Mouse (Mus musculus) forebrain, embryonic 11.5 days (tissue): ENCODE results near the gene Prorsd1. TPM values are rescaled to one million over a fixed set of nuclear protein-coding genes. Genes with fewer than 3 reads are reported as not detected.
A peak's percentile ranks its signal among the peaks of the same experiment; 100 is the strongest.

Source experiments
- ATAC-seq: fragments of 200-750 bp; cut with Nextera tagmentation; replicated peaks from 2 replicates; pipeline ENCODE4 v1.8.0; 2017; ENCODE audit warnings: moderate TSS enrichment; ENCODE audit not compliant: low FRiP score
- DNase-seq: peaks from one replicate; pipeline ENCODE4 v3.0.0-alpha.2; 2017; ENCODE audit warnings: low spot score
- H3K27ac ChIP-seq: fragments of 300-500 bp; sonication (generic); 2 replicates; pipeline ENCODE4 v1.5.1; 2014; ENCODE audit warnings: low read depth, low read length
- H3K27me3 ChIP-seq: fragments of 300-500 bp; sonication (generic); 2 replicates; pipeline ENCODE4 v1.6.1; 2014; ENCODE audit warnings: mild to moderate bottlenecking, low read length, mixed read lengths; ENCODE audit not compliant: control insufficient read depth, insufficient read depth
- H3K36me3 ChIP-seq: fragments of 300-500 bp; sonication (generic); 2 replicates; pipeline ENCODE4 v1.6.1; 2014; ENCODE audit warnings: mild to moderate bottlenecking, low read length, moderate library complexity, mixed read lengths; ENCODE audit not compliant: control insufficient read depth, insufficient read depth
- H3K4me1 ChIP-seq: fragments of 300-500 bp; sonication (generic); replicated peaks from 2 replicates; pipeline ENCODE4 v1.6.1; 2014; ENCODE audit warnings: low read length, mixed read lengths; ENCODE audit not compliant: control insufficient read depth, insufficient read depth
- H3K4me2 ChIP-seq: fragments of 300-500 bp; sonication (generic); 2 replicates; pipeline ENCODE4 v1.6.1; 2014; ENCODE audit warnings: low read depth, mild to moderate bottlenecking, low read length, moderate library complexity, mixed read lengths; ENCODE audit not compliant: severe bottlenecking
- H3K4me3 ChIP-seq: fragments of 300-500 bp; sonication (generic); 2 replicates; pipeline ENCODE4 v1.5.1; 2014; ENCODE audit warnings: low read depth, low read length
- H3K9ac ChIP-seq: fragments of 300-500 bp; sonication (generic); 2 replicates; pipeline ENCODE4 v1.6.1; 2014; ENCODE audit warnings: low read length
- H3K9me3 ChIP-seq: fragments of 300-500 bp; sonication (generic); 2 replicates; pipeline ENCODE4 v1.6.1; 2016; ENCODE audit warnings: low read length, mixed read lengths; ENCODE audit not compliant: control insufficient read depth
- WGBS: fragments of 180-500 bp; shearing (Covaris S2); extraction: QIAGEN DNeasy Blood & Tissue Kit; methylation state at CpG from one replicate; pipeline ENCODE4 v1.1.7; 2014; 5-methylcytosine and 5-hydroxymethylcytosine counted together
- polyA plus RNA-seq: library from polyadenylated mRNA; unstranded; fragments of >200 nt; fragmentation: Nextera tagmentation; extraction: Ambion mirVana; gene quantifications from 2 replicates; pipeline ENCODE4 v1.2.1, GENCODE M21; 2014

Prorsd1 gene
- 19.3 and 24.2 TPM in 2 replicates for polyA plus RNA-seq

DNA sequence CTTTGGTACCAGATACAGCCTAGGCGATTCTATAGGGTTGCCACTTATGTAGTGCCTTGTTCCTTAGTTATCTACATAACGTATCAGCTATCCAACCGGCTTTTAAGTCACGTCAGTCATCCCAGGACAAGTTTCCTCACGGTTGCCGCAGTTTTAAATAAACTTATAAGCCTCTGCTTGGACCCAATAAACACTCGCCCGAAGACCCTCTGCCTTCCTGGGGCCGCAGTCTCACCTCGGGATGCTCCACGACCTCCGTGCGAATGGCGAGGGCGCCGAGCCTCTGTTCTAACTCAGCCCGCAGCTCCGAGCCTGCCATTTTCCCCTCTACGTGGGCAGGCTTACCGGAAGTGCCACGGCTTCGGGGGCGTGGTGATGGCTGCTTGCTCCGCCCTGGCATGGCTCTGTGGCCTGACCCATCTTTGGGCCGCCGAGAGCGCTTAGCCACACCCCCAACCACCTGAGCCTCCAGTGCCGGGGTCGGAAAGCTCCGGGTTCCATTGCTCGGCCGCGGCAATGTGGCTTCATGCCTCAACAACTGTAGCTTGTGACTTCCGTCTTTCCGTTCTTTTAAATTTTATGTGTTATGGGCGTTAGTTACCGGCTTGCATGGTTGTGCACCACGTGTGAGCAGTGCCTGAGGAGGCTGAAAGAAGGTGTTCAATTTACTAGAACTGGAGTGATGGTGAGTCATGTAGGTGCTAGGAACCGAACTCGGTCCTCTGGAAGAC, at the start of gene Prorsd1:
Gene Prorsd1 (minus strand): TSS at position 352 of the 731 bp plus-strand sequence.
- H3K27me3 ChIP-seq = no peaks in the 10 kb centered on the region
- peak within 1 kb of the TSS; percentile 57 for H3K4me3 ChIP-seq
- peak within 1 kb of the TSS; percentile 60 for H3K4me2 ChIP-seq
- ATAC-seq (peak; percentile 99), DNase-seq (peak; percentile 94)
- H3K27ac ChIP-seq = no peak within 1 kb of the TSS
- peak within 1 kb of the TSS; percentile 73 for H3K9ac ChIP-seq
- 4% methylated on average over 40 of the region's 40 CpGs for WGBS
- H3K9me3 ChIP-seq = no peaks in the 10 kb centered on the region
- H3K4me1 ChIP-seq = no peaks in the 10 kb centered on the region
- no peaks in the 10 kb centered on the region for H3K36me3 ChIP-seq

DNA sequence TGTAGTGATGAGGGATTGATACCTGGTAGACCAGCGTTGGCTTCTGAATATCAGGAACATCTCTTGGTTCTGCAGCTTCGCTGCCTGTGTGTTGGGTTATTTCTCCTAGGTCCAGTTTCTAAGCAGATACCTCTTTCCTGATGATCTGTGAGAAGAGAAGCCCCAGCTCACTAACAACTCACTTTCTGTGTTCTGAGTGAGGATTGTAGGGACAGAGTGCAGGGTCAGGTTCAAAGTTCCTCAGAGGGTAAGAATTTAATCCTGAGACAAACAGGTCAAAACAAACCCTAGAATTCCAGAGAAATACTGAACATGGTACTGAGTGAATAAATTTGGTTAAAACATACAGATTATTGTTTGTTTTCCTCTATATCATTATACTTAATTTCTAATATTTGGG, 48.6 kb upstream of the Prorsd1 start:
- Histone ChIP-seq H3K4me2 (no peak overlapping the region), H3K36me3 (no peaks in the 10 kb centered on the region), H3K27ac (no peak overlapping the region), H3K9me3 (no peaks in the 10 kb centered on the region), H3K27me3 (no peaks in the 10 kb centered on the region), H3K4me1 (no peaks in the 10 kb centered on the region), H3K4me3 (no peak overlapping the region), H3K9ac (no peak overlapping the region)
- 81% methylated on average over 2 of the region's 2 CpGs for WGBS
- no peak for DNase-seq
- no peak for ATAC-seq

DNA sequence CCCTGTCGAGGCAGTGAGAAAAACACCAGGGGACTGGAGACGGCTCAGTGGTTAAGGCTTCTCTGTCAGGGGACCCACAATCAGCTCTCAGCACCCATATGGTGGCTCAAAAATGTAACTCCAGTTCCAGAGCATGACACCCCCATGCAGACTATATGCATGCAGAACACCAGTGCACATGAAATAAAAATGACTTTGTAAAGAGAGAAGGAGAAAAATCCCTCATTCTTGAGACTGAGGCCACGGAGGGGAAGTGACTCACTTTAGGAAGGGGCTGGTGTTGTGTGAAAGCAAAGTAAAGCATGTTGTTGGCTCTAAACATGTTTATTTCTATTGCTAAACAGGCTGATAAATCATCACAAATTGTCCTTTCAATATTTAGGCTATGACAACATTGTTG, 46.2 kb upstream of the Prorsd1 start:
- H3K27me3 ChIP-seq = no peaks in the 10 kb centered on the region
- H3K4me3 ChIP-seq = no peak overlapping the region
- H3K4me2 ChIP-seq = no peak overlapping the region
- no peak for ATAC-seq
- H3K36me3 ChIP-seq = no peaks in the 10 kb centered on the region
- WGBS = 89% methylated on average over 3 of the region's 3 CpGs
- no peak overlapping the region for H3K9ac ChIP-seq
- no peak overlapping the region for H3K27ac ChIP-seq
- H3K4me1 ChIP-seq = no peaks in the 10 kb centered on the region
- no peak for DNase-seq
- H3K9me3 ChIP-seq = no peaks in the 10 kb centered on the region

DNA sequence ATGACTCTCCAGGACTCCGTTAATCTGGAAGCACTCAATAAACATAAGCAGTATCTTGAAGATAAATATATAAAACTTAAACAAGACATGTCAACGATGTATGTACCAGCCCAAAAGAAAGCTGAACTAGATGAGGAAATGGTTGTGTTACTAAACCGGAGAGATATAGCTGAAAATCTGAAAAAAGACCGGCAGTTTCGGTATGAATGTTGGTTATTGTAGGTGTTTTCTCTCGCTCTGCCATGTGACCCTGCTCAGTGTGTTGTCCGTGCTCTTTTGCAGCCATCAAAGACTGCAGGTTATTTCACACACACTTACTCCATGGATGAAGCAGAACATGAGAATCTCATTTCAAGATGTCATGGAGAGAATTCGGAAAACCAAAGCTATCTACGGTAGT, 45.6 kb upstream of the Prorsd1 start:
- Histone ChIP-seq H3K9ac (no peak overlapping the region), H3K27me3 (no peaks in the 10 kb centered on the region), H3K9me3 (no peaks in the 10 kb centered on the region), H3K36me3 (no peaks in the 10 kb centered on the region), H3K4me2 (no peak overlapping the region), H3K4me1 (no peaks in the 10 kb centered on the region), H3K27ac (no peak overlapping the region), H3K4me3 (no peak overlapping the region)
- WGBS = 88% methylated on average over 9 of the region's 9 CpGs
- ATAC-seq (no peak), DNase-seq (no peak)

DNA sequence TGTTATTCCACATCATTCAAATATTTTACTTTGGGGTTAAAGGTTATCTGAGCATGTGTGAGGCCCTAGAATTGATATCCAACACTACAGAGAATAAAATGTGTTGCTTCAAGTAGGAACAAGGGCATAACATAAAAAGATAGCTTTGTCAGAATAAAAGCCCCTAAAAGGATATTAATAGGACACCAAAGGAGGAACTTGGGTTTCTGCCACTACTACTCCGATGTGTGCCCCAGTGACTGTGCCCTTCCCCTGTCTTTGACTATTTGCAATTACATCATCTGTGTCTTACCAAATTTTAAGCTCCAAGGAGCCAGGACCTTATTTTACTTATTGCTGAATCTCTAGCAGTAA, 34.6 kb upstream of the Prorsd1 start:
- no peaks in the 10 kb centered on the region for H3K27me3 ChIP-seq
- WGBS = 97% methylated on average over 1 of the region's 1 CpGs
- H3K27ac ChIP-seq = no peak overlapping the region
- H3K4me3 ChIP-seq = no peak overlapping the region
- H3K4me1 ChIP-seq = peaks cover 3% of the 10 kb centered on the region; the same call in 1 of the 2 replicates
- no peak overlapping the region for H3K4me2 ChIP-seq
- no peak for ATAC-seq
- H3K9ac ChIP-seq = no peak overlapping the region
- no peaks in the 10 kb centered on the region for H3K9me3 ChIP-seq
- H3K36me3 ChIP-seq = peaks cover 5% of the 10 kb centered on the region; the same call in 1 of the 2 replicates
- no peak for DNase-seq

DNA sequence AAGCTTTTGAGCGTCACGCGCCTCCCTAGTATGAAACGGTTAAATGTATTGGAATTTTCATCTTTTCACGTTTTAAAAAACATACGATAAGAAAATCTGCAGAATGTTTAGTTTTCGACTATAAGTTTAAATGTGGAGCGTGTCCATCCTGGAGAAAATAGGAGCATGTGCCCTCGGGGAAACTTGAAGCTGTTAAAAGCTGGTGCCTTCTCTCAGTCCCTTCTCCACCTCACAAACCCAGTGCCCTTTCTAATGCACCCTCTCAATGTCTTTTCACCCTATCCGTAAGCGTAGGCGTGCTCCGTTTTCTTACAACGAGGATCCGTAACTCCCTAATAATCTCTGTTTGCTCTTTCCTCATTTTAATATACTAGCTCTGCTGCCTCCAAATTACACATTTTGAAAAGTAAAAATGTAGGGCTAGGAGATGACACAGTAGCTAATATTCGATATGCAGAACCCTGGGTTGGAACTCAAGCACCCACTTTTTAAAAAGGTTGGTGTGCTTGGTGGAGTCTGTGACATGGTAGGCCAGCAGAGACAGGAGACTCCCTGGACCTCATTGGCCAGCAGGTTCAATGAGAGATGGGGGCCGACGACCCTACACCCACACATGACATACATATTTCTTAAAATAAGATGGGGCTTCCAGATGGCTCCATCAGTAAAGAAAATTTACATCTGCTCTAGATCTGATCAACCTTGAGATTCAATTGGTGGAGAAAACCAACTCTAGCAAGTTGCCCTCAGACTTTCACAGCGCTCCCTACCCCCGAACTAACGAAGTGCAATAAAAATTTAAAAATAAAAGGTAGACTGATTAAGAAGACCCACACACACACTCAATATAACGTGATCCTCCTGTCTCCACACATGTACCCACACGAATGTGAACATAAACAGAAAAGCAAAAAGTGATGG, 33.9 kb upstream of the Prorsd1 start:
- H3K27ac ChIP-seq = no peak overlapping the region
- H3K9ac ChIP-seq = peak overlapping the region; percentile 94
- WGBS = 27% methylated on average over 23 of the region's 23 CpGs
- H3K4me2 ChIP-seq = peak overlapping the region; percentile 55
- H3K4me1 ChIP-seq = peaks cover 3% of the 10 kb centered on the region; the same call in 1 of the 2 replicates
- DNase-seq (no peak), ATAC-seq (no peak; the same call in 1 of the 2 replicates)
- no peaks in the 10 kb centered on the region for H3K27me3 ChIP-seq
- peak overlapping the region; percentile 64 for H3K4me3 ChIP-seq
- H3K36me3 ChIP-seq = peaks cover 5% of the 10 kb centered on the region; the same call in 1 of the 2 replicates
- H3K9me3 ChIP-seq = no peaks in the 10 kb centered on the region

DNA sequence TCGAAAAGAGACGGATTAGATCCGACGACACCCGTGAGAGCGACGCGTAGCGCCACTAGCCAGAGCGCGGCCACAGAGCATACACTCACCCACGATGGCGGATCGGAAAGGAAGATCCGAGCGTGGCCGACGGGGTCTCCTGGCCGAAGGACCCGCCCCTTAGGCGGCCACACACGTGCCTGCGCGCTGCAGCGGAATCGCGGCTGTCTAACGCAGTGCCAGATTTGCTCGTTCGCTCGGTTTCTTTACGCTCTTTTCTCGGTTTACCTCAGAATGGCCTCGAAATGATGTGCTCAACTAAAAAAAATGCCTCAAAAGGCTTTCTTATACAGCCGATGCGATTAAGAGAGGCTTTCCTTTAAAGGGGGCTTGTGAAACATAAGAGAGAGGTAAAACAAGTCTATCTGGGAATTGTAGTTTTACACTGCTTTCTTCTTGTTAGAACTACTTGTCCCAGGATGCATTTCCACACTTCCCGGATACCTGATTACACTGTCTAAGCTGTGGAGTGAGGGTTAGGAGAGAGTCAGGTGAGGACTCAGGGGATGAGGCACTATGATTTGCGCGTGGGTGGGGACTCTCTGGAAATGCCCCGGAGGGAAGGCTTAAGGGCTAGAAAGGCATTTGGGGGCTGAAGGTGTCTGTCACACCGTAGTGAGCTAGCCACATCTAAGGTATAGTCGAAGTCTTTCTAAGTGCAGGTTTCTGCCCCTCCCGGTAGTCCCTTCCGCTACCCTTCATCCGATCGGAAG, 33.1 kb upstream of the Prorsd1 start, which contains the start of the genes Clhc1 and Rps27a:
Gene Clhc1 (plus strand): TSS at position 199 of the 752 bp plus-strand sequence.
Gene Rps27a (minus strand): TSS at position 358 of the 752 bp plus-strand sequence.
- DNase-seq (peak; percentile 94), ATAC-seq (peak; percentile 98)
- Histone ChIP-seq H3K4me3 (peak within 1 kb of the TSS; percentile 64), H3K4me2 (peak within 1 kb of the TSS; percentile 58), H3K9ac (peak within 1 kb of the TSS; percentile 94), H3K36me3 (peaks cover 5% of the 10 kb centered on the region; the same call in 1 of the 2 replicates), H3K27ac (peak within 1 kb of the TSS; percentile 50), H3K27me3 (no peaks in the 10 kb centered on the region), H3K4me1 (peaks cover 3% of the 10 kb centered on the region; the same call in 1 of the 2 replicates), H3K9me3 (no peaks in the 10 kb centered on the region)
- WGBS = under 1% methylated on average over 46 of the region's 46 CpGs

DNA sequence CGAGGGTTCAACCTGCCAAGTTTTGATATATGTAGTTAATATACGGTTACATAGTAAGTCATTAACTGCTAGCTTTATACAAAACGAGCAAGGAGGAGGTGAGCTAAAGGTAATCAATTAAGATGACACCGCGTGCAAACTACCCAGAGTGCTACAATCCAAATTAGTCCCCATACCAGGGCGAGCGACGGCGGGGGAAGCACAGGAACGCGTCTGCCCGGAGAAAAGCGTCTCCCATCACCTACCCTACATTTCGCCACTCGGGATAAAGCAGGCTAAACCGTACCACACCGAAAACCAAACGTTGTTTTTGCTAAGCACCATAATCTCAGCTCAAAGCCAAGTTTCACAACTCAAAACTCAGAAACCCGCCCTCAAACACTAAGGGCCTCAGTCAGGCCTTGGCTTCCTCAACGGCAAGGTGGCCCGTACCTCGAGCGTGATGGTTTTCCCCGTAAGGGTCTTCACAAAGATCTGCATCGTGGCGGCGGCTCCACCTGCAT, 32.5 kb upstream of the Prorsd1 start:
- H3K27me3 ChIP-seq = no peaks in the 10 kb centered on the region
- H3K4me2 ChIP-seq = peak overlapping the region; percentile 58
- WGBS = under 1% methylated on average over 27 of the region's 27 CpGs
- peak; percentile 10 for ATAC-seq
- H3K4me3 ChIP-seq = peak overlapping the region; percentile 64
- H3K9me3 ChIP-seq = no peaks in the 10 kb centered on the region
- H3K36me3 ChIP-seq = peaks cover 5% of the 10 kb centered on the region; the same call in 1 of the 2 replicates
- H3K27ac ChIP-seq = peak overlapping the region; percentile 34; the same call in 1 of the 2 replicates
- peak overlapping the region; percentile 94 for H3K9ac ChIP-seq
- DNase-seq = no peak
- peaks cover 3% of the 10 kb centered on the region; the same call in 1 of the 2 replicates for H3K4me1 ChIP-seq
